Mouse (Mus musculus) heart, embryonic 10.5 days (tissue): ENCODE measurements around the gene Rdh19. TPM values are rescaled to one million over a fixed set of nuclear protein-coding genes. Genes with fewer than 3 reads are reported as not detected.

Experiments used
- polyA plus RNA-seq: library from polyadenylated mRNA; unstranded; fragments of >200 nt; fragmentation: Nextera tagmentation; extraction: Ambion mirVana; gene quantifications from 2 replicates; pipeline ENCODE4 v1.2.1, GENCODE M21; 2016

Rdh19 gene
- polyA plus RNA-seq, 1 experiment from 2014 or later: not detected

Other genes with a start within 250 kb of the Rdh19 start
- 37.4 and 51.8 TPM in 2 replicates for gene Lrp1, start 228.8 kb upstream of the Rdh19 start, polyA plus RNA-seq
- gene Stat6, start 206.9 kb upstream of the Rdh19 start, polyA plus RNA-seq: 22.5 and 28.1 TPM in 2 replicates
- gene Nemp1, start 183.0 kb upstream of the Rdh19 start, polyA plus RNA-seq: 7.7 and 8.8 TPM in 2 replicates
- gene Nab2, start 181.4 kb upstream of the Rdh19 start, polyA plus RNA-seq: 11.4 and 12.6 TPM in 2 replicates
- gene Myo1a, start 144.8 kb upstream of the Rdh19 start, polyA plus RNA-seq: 0.42 and 0.45 TPM in 2 replicates
- 8.9 and 24.6 TPM in 2 replicates for gene Tac2, start 125.5 kb upstream of the Rdh19 start, polyA plus RNA-seq
- 2.4 and 4.9 TPM in 2 replicates for gene Zbtb39, start 110.4 kb upstream of the Rdh19 start, polyA plus RNA-seq
- gene Gpr182, start 98.2 kb upstream of the Rdh19 start, polyA plus RNA-seq: 15.2 and 22.1 TPM in 2 replicates
- 0.06 and 0.13 TPM in 2 replicates for gene Rdh1, start 90.2 kb upstream of the Rdh19 start, polyA plus RNA-seq
- not detected in 2 replicates for gene Rdh16f1, start 90.1 kb upstream of the Rdh19 start, polyA plus RNA-seq
- gene Rdh9, start 73.5 kb upstream of the Rdh19 start, polyA plus RNA-seq: 0.06 and 0.19 TPM in 2 replicates
- gene Rdh16, start 48.8 kb upstream of the Rdh19 start, polyA plus RNA-seq: not detected in 2 replicates
- not detected in 2 replicates for gene Rdh16f2, start 16.5 kb downstream of the Rdh19 start, polyA plus RNA-seq
- gene Rdh7, start 38.9 kb downstream of the Rdh19 start, polyA plus RNA-seq: not detected in 2 replicates
- gene Sdr9c7, start 48.6 kb downstream of the Rdh19 start, polyA plus RNA-seq: not detected in 2 replicates
- gene Hsd17b6, start 157.7 kb downstream of the Rdh19 start, polyA plus RNA-seq: not detected in 2 replicates
- gene Prim1, start 165.2 kb downstream of the Rdh19 start, polyA plus RNA-seq: 66.7 and 80.5 TPM in 2 replicates
- gene Naca, start 185.6 kb downstream of the Rdh19 start, polyA plus RNA-seq: 639 and 790 TPM in 2 replicates
- 403 and 465 TPM in 2 replicates for gene Ptges3, start 209.0 kb downstream of the Rdh19 start, polyA plus RNA-seq
- gene Atp5b, start 233.3 kb downstream of the Rdh19 start, polyA plus RNA-seq: 3,536 and 4,735 TPM in 2 replicates
- 10.1 and 12.0 TPM in 2 replicates for gene Baz2a, start 241.6 kb downstream of the Rdh19 start, polyA plus RNA-seq